Mouse (Mus musculus): ENCODE data around the gene Fscn2. TPM values are rescaled to one million over a fixed set of nuclear protein-coding genes. Genes with fewer than 3 reads are reported as not detected.
A peak's percentile ranks its signal among the peaks of the same experiment; 100 is the strongest.

Fscn2 gene
- polyA plus RNA-seq, 1 experiment from 2014 or later: not detected

- no peaks in the 10 kb centered on the region for H3K9me3 ChIP-seq (replicated peaks; ENCODE audit: control insufficient read depth, low read length)
Measured at GRCm38 (mm10) chr11:120362891-120363290, 1.6 kb downstream of the Fscn2 start.

GRCm38 (mm10) chr11:120366443-120367027 lies 5.2 kb downstream of the Fscn2 start:
- Histone ChIP-seq H3K4me3 (ENCODE audit: low read depth, low read length) (no peak overlapping the region), H3K9ac (ENCODE audit: low read depth, low read length) (no peak overlapping the region), H3K27ac (ENCODE audit: low read length) (no peak overlapping the region), H3K4me1 (ENCODE audit: control insufficient read depth, low read depth, low read length) (no peaks in the 10 kb centered on the region; the same call in 1 of the 2 replicates), H3K36me3 (ENCODE audit: control insufficient read depth, insufficient read depth) (no peaks in the 10 kb centered on the region), H3K9me3 (replicated peaks; ENCODE audit: control insufficient read depth, low read length) (no peaks in the 10 kb centered on the region), H3K27me3 (ENCODE audit: control insufficient read depth, insufficient read depth, low read depth, low read length) (no peaks in the 10 kb centered on the region), H3K4me2 (ENCODE audit: low read depth, low read length) (no peak overlapping the region)
- WGBS (ENCODE audit: insufficient replicate concordance): 25% methylated on average over 7 of the region's 7 CpGs
- ATAC-seq (ENCODE audit: low read depth): no peak

More at GRCm38 (mm10) chr11:120362891-120363290, 1.6 kb downstream of the Fscn2 start:
- no peak for ATAC-seq (ENCODE audit: low read depth)
- 60% methylated on average over 6 of the region's 6 CpGs for WGBS (ENCODE audit: insufficient replicate concordance)
- Histone ChIP-seq H3K27me3 (ENCODE audit: control insufficient read depth, insufficient read depth, low read depth, low read length) (no peaks in the 10 kb centered on the region), H3K9ac (ENCODE audit: low read depth, low read length) (no peak overlapping the region), H3K4me1 (ENCODE audit: control insufficient read depth, low read depth, low read length) (peaks cover 4% of the 10 kb centered on the region), H3K36me3 (ENCODE audit: control insufficient read depth, insufficient read depth) (no peaks in the 10 kb centered on the region), H3K27ac (ENCODE audit: low read length) (no peak overlapping the region), H3K4me3 (ENCODE audit: low read depth, low read length) (no peak overlapping the region), H3K4me2 (ENCODE audit: low read depth, low read length) (no peak overlapping the region)

- no peak overlapping the region for H3K9ac ChIP-seq (ENCODE audit: low read depth, low read length)
- no peak overlapping the region for H3K4me3 ChIP-seq (ENCODE audit: low read depth, low read length)
- no peaks in the 10 kb centered on the region for H3K9me3 ChIP-seq (replicated peaks; ENCODE audit: control insufficient read depth, low read length)
- no peaks in the 10 kb centered on the region; the same call in 1 of the 2 replicates for H3K36me3 ChIP-seq (ENCODE audit: control insufficient read depth, insufficient read depth)
- no peaks in the 10 kb centered on the region; the same call in 1 of the 2 replicates for H3K4me1 ChIP-seq (ENCODE audit: control insufficient read depth, low read depth, low read length)
- H3K27ac ChIP-seq (ENCODE audit: low read length): no peak overlapping the region
- 49% methylated on average over 8 of the region's 8 CpGs for WGBS (ENCODE audit: insufficient replicate concordance)
- H3K4me2 ChIP-seq (ENCODE audit: low read depth, low read length): no peak overlapping the region
- ATAC-seq (ENCODE audit: low read depth): peak; percentile 70
- no peaks in the 10 kb centered on the region for H3K27me3 ChIP-seq (ENCODE audit: control insufficient read depth, insufficient read depth, low read depth, low read length)
Measured at GRCm38 (mm10) chr11:120369656-120370055, 8.3 kb downstream of the Fscn2 start.

GRCm38 (mm10) chr11:120373025-120373424 lies 11.7 kb downstream of the Fscn2 start:
- no peak overlapping the region for H3K9ac ChIP-seq (ENCODE audit: low read depth, low read length)
- H3K9me3 ChIP-seq (replicated peaks; ENCODE audit: control insufficient read depth, low read length): no peaks in the 10 kb centered on the region
- WGBS (ENCODE audit: insufficient replicate concordance): 72% methylated on average over 13 of the region's 13 CpGs
- no peak for ATAC-seq (ENCODE audit: low read depth)
- H3K36me3 ChIP-seq (ENCODE audit: control insufficient read depth, insufficient read depth): no peaks in the 10 kb centered on the region; the same call in none of the 2 replicates
- H3K27ac ChIP-seq (ENCODE audit: low read length): no peak overlapping the region
- H3K4me1 ChIP-seq (ENCODE audit: control insufficient read depth, low read depth, low read length): peaks cover 9% of the 10 kb centered on the region
- H3K27me3 ChIP-seq (ENCODE audit: control insufficient read depth, insufficient read depth, low read depth, low read length): no peaks in the 10 kb centered on the region
- H3K4me2 ChIP-seq (ENCODE audit: low read depth, low read length): no peak overlapping the region
- no peak overlapping the region for H3K4me3 ChIP-seq (ENCODE audit: low read depth, low read length)

GRCm38 (mm10) chr11:120373820-120374586 lies 12.7 kb downstream of the Fscn2 start:
- Histone ChIP-seq H3K4me3 (ENCODE audit: low read depth, low read length) (no peak overlapping the region), H3K9ac (ENCODE audit: low read depth, low read length) (no peak overlapping the region), H3K27ac (ENCODE audit: low read length) (no peak overlapping the region), H3K36me3 (ENCODE audit: control insufficient read depth, insufficient read depth) (no peaks in the 10 kb centered on the region; the same call in none of the 2 replicates), H3K4me2 (ENCODE audit: low read depth, low read length) (no peak overlapping the region), H3K4me1 (ENCODE audit: control insufficient read depth, low read depth, low read length) (peaks cover 14% of the 10 kb centered on the region), H3K9me3 (replicated peaks; ENCODE audit: control insufficient read depth, low read length) (no peaks in the 10 kb centered on the region), H3K27me3 (ENCODE audit: control insufficient read depth, insufficient read depth, low read depth, low read length) (no peaks in the 10 kb centered on the region)
- 79% methylated on average over 23 of the region's 23 CpGs for WGBS (ENCODE audit: insufficient replicate concordance)
- no peak for ATAC-seq (ENCODE audit: low read depth)

GRCm38 (mm10) chr11:120375324-120375723 lies 14.0 kb downstream of the Fscn2 start:
- 82% methylated on average over 10 of the region's 10 CpGs for WGBS (ENCODE audit: insufficient replicate concordance)
- no peak for ATAC-seq (ENCODE audit: low read depth)
- no peak overlapping the region for H3K4me2 ChIP-seq (ENCODE audit: low read depth, low read length)
- H3K4me3 ChIP-seq (ENCODE audit: low read depth, low read length): no peak overlapping the region
- no peaks in the 10 kb centered on the region; the same call in none of the 2 replicates for H3K36me3 ChIP-seq (ENCODE audit: control insufficient read depth, insufficient read depth)
- H3K4me1 ChIP-seq (ENCODE audit: control insufficient read depth, low read depth, low read length): peaks cover 19% of the 10 kb centered on the region
- H3K9me3 ChIP-seq (replicated peaks; ENCODE audit: control insufficient read depth, low read length): no peaks in the 10 kb centered on the region
- H3K9ac ChIP-seq (ENCODE audit: low read depth, low read length): no peak overlapping the region
- H3K27ac ChIP-seq (ENCODE audit: low read length): no peak overlapping the region
- no peaks in the 10 kb centered on the region for H3K27me3 ChIP-seq (ENCODE audit: control insufficient read depth, insufficient read depth, low read depth, low read length)

GRCm38 (mm10) chr11:120376302-120377160 lies 15.2 kb downstream of the Fscn2 start:
- Histone ChIP-seq H3K27me3 (ENCODE audit: control insufficient read depth, insufficient read depth, low read depth, low read length) (no peaks in the 10 kb centered on the region), H3K4me3 (ENCODE audit: low read depth, low read length) (no peak overlapping the region), H3K9ac (ENCODE audit: low read depth, low read length) (no peak overlapping the region), H3K27ac (ENCODE audit: low read length) (no peak overlapping the region), H3K36me3 (ENCODE audit: control insufficient read depth, insufficient read depth) (peaks cover 9% of the 10 kb centered on the region), H3K4me2 (ENCODE audit: low read depth, low read length) (no peak overlapping the region), H3K9me3 (replicated peaks; ENCODE audit: control insufficient read depth, low read length) (no peaks in the 10 kb centered on the region), H3K4me1 (ENCODE audit: control insufficient read depth, low read depth, low read length) (peaks cover 19% of the 10 kb centered on the region)
- 75% methylated on average over 17 of the region's 17 CpGs for WGBS (ENCODE audit: insufficient replicate concordance)
- no peak for ATAC-seq (ENCODE audit: low read depth)

GRCm38 (mm10) chr11:120377337-120377736 lies 16.0 kb downstream of the Fscn2 start:
- peaks cover 19% of the 10 kb centered on the region for H3K4me1 ChIP-seq (ENCODE audit: control insufficient read depth, low read depth, low read length)
- 65% methylated on average over 10 of the region's 10 CpGs for WGBS (ENCODE audit: insufficient replicate concordance)
- ATAC-seq (ENCODE audit: low read depth): no peak
- H3K9ac ChIP-seq (ENCODE audit: low read depth, low read length): no peak overlapping the region
- H3K4me3 ChIP-seq (ENCODE audit: low read depth, low read length): peak overlapping the region; percentile 75; the same call in 1 of the 2 replicates
- H3K4me2 ChIP-seq (ENCODE audit: low read depth, low read length): no peak overlapping the region
- H3K27me3 ChIP-seq (ENCODE audit: control insufficient read depth, insufficient read depth, low read depth, low read length): no peaks in the 10 kb centered on the region
- no peak overlapping the region for H3K27ac ChIP-seq (ENCODE audit: low read length)
- H3K9me3 ChIP-seq (replicated peaks; ENCODE audit: control insufficient read depth, low read length): no peaks in the 10 kb centered on the region
- H3K36me3 ChIP-seq (ENCODE audit: control insufficient read depth, insufficient read depth): peaks cover 17% of the 10 kb centered on the region

Measured in liver, embryonic 16.5 days (tissue).